In genomic region chr11:12394151-12394550, GRCm38 (mm10) we compare ENCODE assay signal across 10 mouse cellular contexts.
DNase-seq lines count a peak whose midpoint lies in the region; ATAC-seq and TF ChIP-seq lines count a peak whose summit lies in the region.
"Had no signal": no experiment of that assay in that cellular context is flagged by ENCODE, and none has a peak within 500 bp of the region (broad histone marks: within the 10 kb centered on the region; RNA-seq: fewer than 3 reads in every experiment).

No protein-coding gene starts in this region.

- intact Hi-C loops in left cerebral cortex, adult 2 months (cut with DNase I) = loop anchor here (1.0 to 2.0 kb wide), 2 partner anchors 69 to 79 kb away; no protein-coding TSS in a partner anchor

- peak; percentile 91 for DNase-seq in right cerebral cortex, adult 18-20 months
- DNase-seq in right cerebral cortex, postnatal 4 days = no peak
- DNase-seq in heart, adult 9 months (ENCODE audit: low spot score in 2 of 2) = peak; percentile 9 to 43
- DNase-seq in left cerebral cortex, adult 2 months (ENCODE audit: extremely low spot score in 1 of 2, low spot score in 2 of 2) = peak; percentile 60 to 62
- peak; percentile 96 for DNase-seq in telencephalon, adult 2 months (ENCODE audit: low read depth, low spot score)
- DNase-seq in cerebellum, adult 2 months = no peak
- DNase-seq: cerebellum, adult 9-11 months; kidney, postnatal 36 days had no signal

- no peak overlapping the region for H3K4me3 ChIP-seq in left cerebral cortex, adult 2 months
- H3K4me3 ChIP-seq in cerebellum, adult 2 months (replicated peaks; ENCODE audit: insufficient read depth, low read depth, low read length) = no peak overlapping the region
- H3K4me3 ChIP-seq: lung, embryonic 15.5 days had no signal

- H3K4me1 ChIP-seq in cerebellum, adult 2 months (ENCODE audit: control insufficient read depth, insufficient read depth, low read length) = no peaks in the 10 kb centered on the region
- H3K4me1 ChIP-seq: lung, embryonic 15.5 days had no signal

- peak overlapping the region; percentile 86 for H3K27ac ChIP-seq in left cerebral cortex, adult 2 months
- no peak overlapping the region for H3K27ac ChIP-seq in cerebellum, adult 2 months (ENCODE audit: insufficient read depth, low read length)
- H3K27ac ChIP-seq: lung, embryonic 15.5 days had no signal

- ATAC-seq in erythroblast, adult 5-6 weeks (replicated peaks; ENCODE audit: low FRiP score, poor library complexity, severe bottlenecking) = no peak

- 38% methylated on average over 3 of the region's 3 CpGs for WGBS in cerebellum, adult 2 months

- TF ChIP-seq CTCF in left cerebral cortex, adult 2 months (IDR thresholded peaks at IDR 0.05) = no peak
- no peak for TF ChIP-seq CTCF in cerebellum, adult 2 months (IDR thresholded peaks at IDR 0.05; ENCODE audit: borderline replicate concordance, insufficient read depth, low read depth, low read length)

- no peaks in the 10 kb centered on the region; the same call in 1 of the 2 replicates for H3K27me3 ChIP-seq in cerebellum, adult 2 months (ENCODE audit: control insufficient read depth, insufficient read depth, low read length)
- H3K27me3 ChIP-seq: lung, embryonic 15.5 days had no signal

- TF ChIP-seq POLR2A in cerebellum, adult 2 months (IDR thresholded peaks at IDR 0.05; ENCODE audit: borderline replicate concordance, insufficient read depth, low read length) = no peak

Comparison
In these comparisons a context has a peak if more than half of its experiments do, and no peak if none do; other contexts are left out.
1. DNase-seq: peak in right cerebral cortex, adult 18-20 months (single experiment), heart, adult 9 months (2 of 2), left cerebral cortex, adult 2 months (2 of 2) and telencephalon, adult 2 months (single experiment); none in right cerebral cortex, postnatal 4 days (single experiment) and cerebellum, adult 2 months (0 of 2).